Mouse (Mus musculus): ENCODE measurements around the gene Gm10197. TPM values are rescaled to one million over a fixed set of nuclear protein-coding genes. Genes with fewer than 3 reads are reported as not detected.

The Gm10197 gene
- polyA plus RNA-seq (2012; rRNA removed), result not detected in 2 replicates

- 62% methylated on average over 13 of the region's 13 CpGs for WGBS
- Histone ChIP-seq H3K4me3 (ENCODE audit: insufficient read depth, low read depth, low read length) (no peak within 1 kb of the TSS; the same call in 1 of the 2 replicates), H3K36me3 (ENCODE audit: control insufficient read depth, insufficient read depth, low read length) (no peaks in the 10 kb centered on the region; the same call in 1 of the 2 replicates), H3K27ac (ENCODE audit: insufficient read depth, low read depth, low read length) (peak within 1 kb of the TSS; percentile 51), H3K27me3 (replicated peaks; ENCODE audit: control insufficient read depth, insufficient read depth, low read length) (no peaks in the 10 kb centered on the region), H3K4me1 (ENCODE audit: control insufficient read depth, insufficient read depth, low read length) (peaks cover 15% of the 10 kb centered on the region)
- no peak for DNase-seq
- TF ChIP-seq POLR2A (IDR thresholded peaks at IDR 0.05; ENCODE audit: low read depth, low read length) (no peak), CTCF (conservative IDR thresholded peaks at IDR 0.05; ENCODE audit: insufficient read depth, insufficient read length, low read depth, low read length) (no peak)
Measured at GRCm38 (mm10) chr19:53371666-53372065, at the start of gene Gm10197. Gm10197 (minus strand) TSS chr19:53371766.

GRCm38 (mm10) chr19:53420924-53421582 is 49.5 kb upstream of the Gm10197 start:
- Histone ChIP-seq H3K36me3 (ENCODE audit: control insufficient read depth, insufficient read depth, low read length) (no peaks in the 10 kb centered on the region), H3K4me3 (ENCODE audit: insufficient read depth, low read depth, low read length) (peak overlapping the region; percentile 44), H3K27me3 (replicated peaks; ENCODE audit: control insufficient read depth, insufficient read depth, low read length) (no peaks in the 10 kb centered on the region), H3K4me1 (ENCODE audit: control insufficient read depth, insufficient read depth, low read length) (peaks cover 4% of the 10 kb centered on the region; the same call in 1 of the 2 replicates), H3K27ac (ENCODE audit: insufficient read depth, low read depth, low read length) (peak overlapping the region; percentile 34)
- TF ChIP-seq CTCF (conservative IDR thresholded peaks at IDR 0.05; ENCODE audit: insufficient read depth, insufficient read length, low read depth, low read length) (no peak), POLR2A (IDR thresholded peaks at IDR 0.05; ENCODE audit: low read depth, low read length) (no peak)
- 4% methylated on average over 19 of the region's 19 CpGs for WGBS
- peak; percentile 92 for DNase-seq

GRCm38 (mm10) chr19:53419834-53420233 is 48.3 kb upstream of the Gm10197 start:
- no peak overlapping the region for H3K4me3 ChIP-seq (ENCODE audit: insufficient read depth, low read depth, low read length)
- DNase-seq, result peak; percentile 54
- 55% methylated on average over 5 of the region's 5 CpGs for WGBS

DNA sequence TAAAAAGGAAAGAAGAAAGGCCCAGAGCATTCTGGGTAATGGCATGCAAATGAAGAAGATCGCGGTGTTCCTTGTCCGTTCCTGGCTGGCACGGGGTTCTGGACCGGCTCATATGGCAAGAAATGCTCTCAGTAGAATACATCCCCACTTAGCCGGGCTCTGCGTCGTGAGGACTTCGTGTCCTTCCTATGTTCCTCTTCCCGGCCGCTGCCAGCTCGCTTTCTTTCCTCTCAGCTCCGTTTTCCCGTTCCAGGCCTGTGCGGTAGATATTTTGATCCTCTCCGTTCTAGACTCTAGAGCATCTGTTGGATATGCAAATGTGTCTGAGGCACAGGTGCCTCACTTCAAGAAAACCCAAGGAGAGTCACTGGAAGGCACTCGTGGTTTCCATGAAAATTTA is 43.6 kb upstream of the Gm10197 start:
- no peak for DNase-seq
- H3K4me1 ChIP-seq (ENCODE audit: control insufficient read depth, insufficient read depth, low read length), result no peaks in the 10 kb centered on the region
- no peaks in the 10 kb centered on the region for H3K36me3 ChIP-seq (ENCODE audit: control insufficient read depth, insufficient read depth, low read length)
- H3K27me3 ChIP-seq (replicated peaks; ENCODE audit: control insufficient read depth, insufficient read depth, low read length), result no peaks in the 10 kb centered on the region
- WGBS, result 85% methylated on average over 17 of the region's 17 CpGs
- H3K4me3 ChIP-seq (ENCODE audit: insufficient read depth, low read depth, low read length), result no peak overlapping the region
- no peak overlapping the region for H3K27ac ChIP-seq (ENCODE audit: insufficient read depth, low read depth, low read length)
- TF ChIP-seq CTCF (conservative IDR thresholded peaks at IDR 0.05; ENCODE audit: insufficient read depth, insufficient read length, low read depth, low read length) (no peak), POLR2A (IDR thresholded peaks at IDR 0.05; ENCODE audit: low read depth, low read length) (no peak)

More at GRCm38 (mm10) chr19:53419834-53420233, 48.3 kb upstream of the Gm10197 start:
- Histone ChIP-seq H3K36me3 (ENCODE audit: control insufficient read depth, insufficient read depth, low read length) (no peaks in the 10 kb centered on the region), H3K27me3 (replicated peaks; ENCODE audit: control insufficient read depth, insufficient read depth, low read length) (no peaks in the 10 kb centered on the region), H3K4me1 (ENCODE audit: control insufficient read depth, insufficient read depth, low read length) (peaks cover 4% of the 10 kb centered on the region; the same call in 1 of the 2 replicates), H3K27ac (ENCODE audit: insufficient read depth, low read depth, low read length) (no peak overlapping the region)
- TF ChIP-seq POLR2A (IDR thresholded peaks at IDR 0.05; ENCODE audit: low read depth, low read length), result no peak
- peak; percentile 63 for TF ChIP-seq CTCF (conservative IDR thresholded peaks at IDR 0.05; ENCODE audit: insufficient read depth, insufficient read length, low read depth, low read length)

DNA sequence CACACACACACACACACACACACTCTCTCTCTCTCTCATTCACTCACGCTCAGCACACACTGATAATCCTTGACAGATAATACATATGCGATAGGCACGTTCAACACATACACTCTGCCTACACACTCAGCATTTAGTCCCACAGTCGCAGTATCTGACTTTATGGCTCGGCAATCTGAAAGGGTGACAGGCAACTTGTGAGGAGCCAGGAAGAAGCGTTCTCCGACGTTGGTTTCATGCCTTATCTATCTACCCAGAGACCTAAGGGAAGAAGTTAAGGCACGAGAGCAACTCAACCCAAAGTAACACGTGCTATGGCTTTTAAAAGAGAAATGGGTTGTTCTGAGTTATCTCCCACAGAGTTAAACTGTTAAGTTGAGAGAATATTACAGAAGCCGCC is 43.1 kb upstream of the Gm10197 start:
- DNase-seq, result no peak
- no peaks in the 10 kb centered on the region for H3K36me3 ChIP-seq (ENCODE audit: control insufficient read depth, insufficient read depth, low read length)
- TF ChIP-seq POLR2A (IDR thresholded peaks at IDR 0.05; ENCODE audit: low read depth, low read length) (no peak), CTCF (conservative IDR thresholded peaks at IDR 0.05; ENCODE audit: insufficient read depth, insufficient read length, low read depth, low read length) (no peak)
- 86% methylated on average over 11 of the region's 11 CpGs for WGBS
- no peak overlapping the region for H3K27ac ChIP-seq (ENCODE audit: insufficient read depth, low read depth, low read length)
- H3K27me3 ChIP-seq (replicated peaks; ENCODE audit: control insufficient read depth, insufficient read depth, low read length), result no peaks in the 10 kb centered on the region
- H3K4me3 ChIP-seq (ENCODE audit: insufficient read depth, low read depth, low read length), result no peak overlapping the region
- H3K4me1 ChIP-seq (ENCODE audit: control insufficient read depth, insufficient read depth, low read length), result no peaks in the 10 kb centered on the region

DNA sequence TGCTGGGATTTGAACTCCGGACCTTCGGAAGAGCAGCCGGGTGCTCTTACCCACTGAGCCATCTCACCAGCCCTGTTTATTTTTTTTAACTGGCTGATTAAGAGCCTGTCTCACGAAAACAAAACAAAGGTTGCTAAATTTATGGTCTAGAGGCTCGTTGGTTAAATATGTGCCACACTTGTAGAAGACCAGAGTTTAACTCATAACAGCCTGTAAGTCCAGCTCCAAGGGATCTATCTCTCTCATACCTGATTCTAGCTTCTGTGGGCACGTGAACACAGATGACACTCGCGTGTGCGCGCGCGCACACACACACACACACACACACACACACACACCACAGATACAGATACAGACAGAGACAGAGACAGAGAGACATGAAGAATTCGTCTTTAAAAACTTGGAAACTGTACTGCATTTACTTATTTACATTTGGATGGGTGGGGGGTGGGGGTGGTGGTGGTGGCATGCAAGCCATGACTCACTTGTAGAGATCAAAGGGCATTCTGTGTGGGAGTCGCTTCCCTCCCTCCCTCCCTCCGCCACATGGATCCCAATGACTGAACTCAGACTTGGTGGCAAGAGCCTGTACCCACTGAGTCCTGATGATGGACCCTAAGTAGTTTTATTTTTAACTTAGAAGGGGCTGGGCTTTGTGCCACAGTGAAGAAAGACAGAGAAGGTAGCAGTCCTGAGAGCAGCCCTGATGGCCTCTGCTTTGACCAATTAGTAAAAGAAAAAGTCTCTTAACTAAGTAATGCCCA is 42.2 kb upstream of the Gm10197 start:
- Histone ChIP-seq H3K27me3 (replicated peaks; ENCODE audit: control insufficient read depth, insufficient read depth, low read length) (no peaks in the 10 kb centered on the region), H3K27ac (ENCODE audit: insufficient read depth, low read depth, low read length) (no peak overlapping the region), H3K4me1 (ENCODE audit: control insufficient read depth, insufficient read depth, low read length) (no peaks in the 10 kb centered on the region), H3K4me3 (ENCODE audit: insufficient read depth, low read depth, low read length) (no peak overlapping the region), H3K36me3 (ENCODE audit: control insufficient read depth, insufficient read depth, low read length) (no peaks in the 10 kb centered on the region)
- peak; percentile 49 for DNase-seq
- WGBS, result 45% methylated on average over 15 of the region's 15 CpGs
- no peak for TF ChIP-seq POLR2A (IDR thresholded peaks at IDR 0.05; ENCODE audit: low read depth, low read length)
- no peak for TF ChIP-seq CTCF (conservative IDR thresholded peaks at IDR 0.05; ENCODE audit: insufficient read depth, insufficient read length, low read depth, low read length)
